Mouse (Mus musculus) embryonic fibroblast, embryonic 13.5 days (primary cell): ENCODE results near the gene Kat2a.

Experiments used
- CTCF ChIP-seq: IDR thresholded peaks from 2 replicates; pipeline ENCODE4 v1.5.1; 2011; ENCODE audit warnings: mild to moderate bottlenecking, control low read depth, low read length, moderate library complexity, borderline replicate concordance; ENCODE audit not compliant: insufficient read depth
- POLR2A ChIP-seq: IDR thresholded peaks from 2 replicates; pipeline ENCODE4 v1.6.1; 2011; ENCODE audit warnings: low read depth, mild to moderate bottlenecking, control low read depth, low read length, moderate library complexity

DNA sequence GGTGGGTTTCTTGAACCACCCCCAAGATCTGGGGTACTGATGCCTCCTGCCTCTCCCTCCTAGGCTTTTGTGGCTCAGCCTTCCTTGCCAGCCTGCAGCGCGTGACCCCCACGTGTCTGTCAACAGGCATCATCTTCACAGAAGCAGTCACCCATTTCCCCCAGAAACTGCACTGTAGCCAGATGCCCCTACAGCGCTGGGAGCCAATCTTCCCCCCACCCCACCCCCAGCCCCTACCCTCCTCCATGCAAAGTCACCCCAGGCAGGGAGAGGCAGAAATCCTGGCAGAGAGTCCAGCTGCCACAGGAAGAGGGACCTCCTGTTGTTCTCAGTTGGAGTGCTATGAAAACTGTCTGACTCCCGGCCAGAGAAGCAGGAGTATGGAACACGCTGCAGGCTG, 55.8 kb downstream of the Kat2a start:
- TF ChIP-seq POLR2A: no peak
- TF ChIP-seq CTCF: no peak
